Mouse (Mus musculus) olfactory bulb, adult 2 months (tissue): ENCODE measurements around the gene Psmb7. TPM values are rescaled to one million over a fixed set of nuclear protein-coding genes. Genes with fewer than 3 reads are reported as not detected.

Experiments used
- H3K27ac ChIP-seq: fragments of 200-500 bp; 2 replicates; pipeline ENCODE4 v1.5.1; 2012; ENCODE audit warnings: low read depth, low read length; ENCODE audit not compliant: insufficient read depth
- H3K4me1 ChIP-seq: fragments of 200-500 bp; 2 replicates; pipeline ENCODE4 v1.6.1; 2012; ENCODE audit warnings: low read length; ENCODE audit not compliant: control insufficient read depth, insufficient read depth
- H3K4me3 ChIP-seq: fragments of 200-500 bp; 2 replicates; pipeline ENCODE4 v1.5.1; 2012; ENCODE audit warnings: mild to moderate bottlenecking, low read depth, low read length, moderate library complexity; ENCODE audit not compliant: insufficient read depth
- CTCF ChIP-seq: fragments of 200-500 bp; IDR thresholded peaks from 2 replicates; pipeline ENCODE4 v1.5.1; 2012; ENCODE audit warnings: low read depth, mild to moderate bottlenecking, low read length, moderate library complexity; ENCODE audit not compliant: insufficient read depth
- POLR2A ChIP-seq: fragments of 200-500 bp; IDR thresholded peaks from 2 replicates; pipeline ENCODE4 v1.6.1; 2012; ENCODE audit warnings: mild to moderate bottlenecking, low read depth, low read length, moderate library complexity; ENCODE audit not compliant: insufficient read depth
- WGBS: fragments of 180-500 bp; shearing (Covaris S2); methylation state at CpG from one replicate; pipeline ENCODE4 v1.1.7; 2018; 5-methylcytosine and 5-hydroxymethylcytosine counted together
- polyA plus RNA-seq: library from polyadenylated mRNA; stranded (reverse); fragments of >200 nt; gene quantifications from 2 replicates; pipeline ENCODE4 v1.2.4, GENCODE M21; 2012; ENCODE audit warnings: low replicate concordance; ENCODE audit not compliant: missing spikeins, insufficient read depth, insufficient read length

The Psmb7 gene
- polyA plus RNA-seq, 1 experiment: not detected

GRCm38 (mm10) chr2:38545706-38546105 is 98.2 kb downstream of the Psmb7 start:
- TF ChIP-seq POLR2A (no peak), CTCF (no peak)
- Histone ChIP-seq H3K4me1 (peaks cover 17% of the 10 kb centered on the region; the same call in 1 of the 2 replicates), H3K4me3 (no peak overlapping the region), H3K27ac (no peak overlapping the region)

DNA sequence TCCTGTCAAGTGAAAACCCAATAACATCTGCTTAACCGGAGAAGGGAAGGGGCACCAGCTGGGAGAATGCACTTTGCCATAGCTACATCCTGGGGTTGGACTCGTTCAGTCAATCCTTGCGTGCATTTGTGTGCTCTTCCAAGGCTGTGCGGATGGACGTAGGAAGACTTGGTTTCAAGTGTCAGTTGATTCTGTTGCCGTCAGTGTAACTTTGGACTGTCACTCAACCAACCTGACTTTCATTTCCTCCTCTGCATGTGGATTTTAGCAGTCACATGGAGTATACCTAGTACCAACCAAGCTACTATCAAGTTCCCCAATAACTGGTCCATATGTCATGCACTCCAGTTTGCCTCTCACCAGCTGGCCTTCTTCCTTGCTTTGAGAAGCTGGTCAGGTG is 98.9 kb downstream of the Psmb7 start:
- H3K27ac ChIP-seq: no peak overlapping the region
- TF ChIP-seq POLR2A (no peak), CTCF (no peak)
- WGBS: 94% methylated on average over 6 of the region's 6 CpGs
- H3K4me1 ChIP-seq: peaks cover 19% of the 10 kb centered on the region
- H3K4me3 ChIP-seq: no peak overlapping the region

GRCm38 (mm10) chr2:38544341-38544740 is 99.5 kb downstream of the Psmb7 start:
- no peak overlapping the region for H3K4me3 ChIP-seq
- no peak for TF ChIP-seq CTCF
- peaks cover 23% of the 10 kb centered on the region for H3K4me1 ChIP-seq
- no peak overlapping the region for H3K27ac ChIP-seq

DNA sequence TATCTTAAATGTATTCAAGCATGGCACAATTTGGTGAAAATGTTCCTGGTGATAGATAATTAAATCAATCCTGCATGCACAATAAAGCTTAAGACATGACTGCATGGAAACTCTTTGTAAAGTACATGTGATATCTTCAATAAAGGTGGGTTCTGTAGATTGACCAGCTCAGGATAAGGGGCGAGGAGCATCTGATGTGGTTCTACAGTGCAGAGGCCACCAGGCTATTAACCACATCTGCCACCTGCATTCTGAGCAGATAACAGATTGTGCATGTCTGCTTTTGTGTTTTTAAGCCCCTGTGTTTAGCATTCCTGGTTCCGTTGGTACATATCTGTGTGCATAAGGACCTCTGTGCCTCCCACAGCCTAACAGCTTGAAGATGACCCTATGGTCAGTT is 100.7 kb downstream of the Psmb7 start:
- 100% methylated on average over 2 of the region's 2 CpGs for WGBS
- H3K4me3 ChIP-seq: no peak overlapping the region
- H3K27ac ChIP-seq: no peak overlapping the region
- peaks cover 23% of the 10 kb centered on the region for H3K4me1 ChIP-seq
- TF ChIP-seq POLR2A (no peak), CTCF (no peak)

GRCm38 (mm10) chr2:38542366-38542765 is 101.5 kb downstream of the Psmb7 start:
- H3K4me1 ChIP-seq: peaks cover 29% of the 10 kb centered on the region
- no peak overlapping the region for H3K27ac ChIP-seq
- WGBS: 69% methylated on average over 1 of the region's 1 CpGs
- H3K4me3 ChIP-seq: no peak overlapping the region
- TF ChIP-seq POLR2A (no peak), CTCF (no peak)

- 91% methylated on average over 1 of the region's 1 CpGs for WGBS
- peaks cover 26% of the 10 kb centered on the region for H3K4me1 ChIP-seq
- H3K4me3 ChIP-seq: no peak overlapping the region
- TF ChIP-seq CTCF (no peak), POLR2A (no peak)
- H3K27ac ChIP-seq: no peak overlapping the region
Measured at GRCm38 (mm10) chr2:38541570-38541969, 102.3 kb downstream of the Psmb7 start.

DNA sequence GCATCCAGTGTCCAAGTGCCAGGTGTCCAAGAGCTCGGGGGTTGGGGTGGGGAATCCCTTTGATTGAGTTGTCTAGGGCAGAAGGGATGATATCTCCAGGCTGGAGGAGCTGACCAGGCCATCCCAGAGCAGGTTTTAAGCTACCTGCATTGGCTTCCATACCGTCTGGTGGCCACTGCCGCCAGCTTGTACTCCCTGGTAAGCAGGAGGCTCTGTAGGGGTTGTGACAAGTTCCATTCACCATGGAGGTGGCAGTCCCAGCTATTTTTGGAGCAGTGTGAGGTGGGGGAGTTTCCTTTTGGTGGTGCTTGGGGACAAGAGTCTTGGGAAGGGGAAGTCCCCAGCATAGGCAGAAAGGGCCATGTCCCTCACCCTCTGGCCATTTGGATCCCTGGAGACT is 102.8 kb downstream of the Psmb7 start:
- TF ChIP-seq POLR2A (no peak), CTCF (no peak)
- no peak overlapping the region for H3K4me3 ChIP-seq
- peaks cover 29% of the 10 kb centered on the region for H3K4me1 ChIP-seq
- WGBS: 99% methylated on average over 3 of the region's 3 CpGs
- no peak overlapping the region for H3K27ac ChIP-seq

DNA sequence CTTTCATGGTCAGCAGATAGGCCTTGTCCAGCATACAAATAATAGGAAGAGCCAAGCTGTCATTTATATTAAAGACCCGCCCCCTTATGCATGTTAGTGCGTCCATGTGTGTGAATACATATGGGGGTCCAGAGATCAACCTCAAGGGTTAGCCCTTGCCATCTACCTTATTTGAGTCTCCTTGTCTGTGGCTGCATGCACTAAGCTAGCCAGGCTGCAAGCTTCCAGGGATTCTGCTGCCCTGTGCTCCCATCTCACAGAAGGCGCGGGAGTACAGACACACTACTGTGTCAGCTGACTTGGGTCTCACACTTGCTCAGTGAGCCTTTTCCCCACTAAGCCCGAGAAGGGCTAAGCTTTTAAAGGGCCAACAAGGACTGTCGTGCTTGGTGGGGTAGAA is 103.2 kb downstream of the Psmb7 start:
- peaks cover 33% of the 10 kb centered on the region for H3K4me1 ChIP-seq
- 92% methylated on average over 6 of the region's 6 CpGs for WGBS
- H3K4me3 ChIP-seq: no peak overlapping the region
- H3K27ac ChIP-seq: no peak overlapping the region
- TF ChIP-seq POLR2A: no peak
- TF ChIP-seq CTCF: no peak

GRCm38 (mm10) chr2:38539677-38540076 is 104.2 kb downstream of the Psmb7 start:
- WGBS: 84% methylated on average over 9 of the region's 9 CpGs
- H3K27ac ChIP-seq: no peak overlapping the region
- no peak overlapping the region for H3K4me3 ChIP-seq
- TF ChIP-seq POLR2A (no peak), CTCF (no peak)
- H3K4me1 ChIP-seq: peaks cover 40% of the 10 kb centered on the region

Other genes starting within 250 kb of the Psmb7 start
- not detected in 2 replicates for gene Nek6, start 132.4 kb downstream of the Psmb7 start, polyA plus RNA-seq
- not detected in 2 replicates for gene Nr5a1, start 70.5 kb upstream of the Psmb7 start, polyA plus RNA-seq